Mouse (Mus musculus): Measurements from ENCODE around the gene Alg3. TPM values are rescaled to one million over a fixed set of nuclear protein-coding genes. Genes with fewer than 3 reads are reported as not detected.
A peak's percentile ranks its signal among the peaks of the same experiment; 100 is the strongest.

Gene Alg3
- polyA plus RNA-seq, 1 experiment: 35.4 TPM

DNA sequence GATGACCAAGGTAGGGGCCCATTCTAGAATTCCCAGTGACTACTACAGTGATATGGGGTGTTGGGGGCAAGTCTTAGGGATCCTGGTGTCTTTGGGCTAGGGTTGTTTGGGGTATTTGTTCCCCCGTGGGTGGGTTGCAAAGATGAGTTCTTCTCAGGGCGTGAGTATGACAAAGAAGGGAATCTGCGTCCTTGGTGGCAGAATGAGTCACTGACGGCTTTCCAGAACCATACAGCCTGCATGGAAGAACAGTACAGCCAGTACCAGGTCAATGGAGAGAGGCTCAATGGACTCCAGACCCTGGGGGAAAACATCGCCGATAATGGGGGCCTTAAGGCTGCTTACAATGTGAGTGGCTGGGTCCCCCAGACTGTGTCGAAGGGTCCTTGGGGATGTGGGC, 32.4 kb upstream of the Alg3 start:
- Histone ChIP-seq H3ac (ENCODE audit: control insufficient read depth, insufficient read length, low read depth) (no peak overlapping the region), H3K79me2 (ENCODE audit: control insufficient read depth, insufficient read depth) (no peaks in the 10 kb centered on the region), H3K27me3 (ENCODE audit: control insufficient read depth, insufficient read depth, insufficient read length) (no peaks in the 10 kb centered on the region), H3K79me3 (ENCODE audit: low read depth) (no peaks in the 10 kb centered on the region), H3K4me3 (ENCODE audit: insufficient read depth, poor library complexity, severe bottlenecking) (no peak overlapping the region), H3K36me3 (ENCODE audit: control insufficient read depth, insufficient read depth) (no peaks in the 10 kb centered on the region)
- TF ChIP-seq USF1 (IDR thresholded peaks at IDR 0.05; ENCODE audit: low read depth): no peak
- TF ChIP-seq MAX (IDR thresholded peaks at IDR 0.05): no peak
- TF ChIP-seq CEBPB (IDR thresholded peaks at IDR 0.05; ENCODE audit: low read depth): no peak

DNA sequence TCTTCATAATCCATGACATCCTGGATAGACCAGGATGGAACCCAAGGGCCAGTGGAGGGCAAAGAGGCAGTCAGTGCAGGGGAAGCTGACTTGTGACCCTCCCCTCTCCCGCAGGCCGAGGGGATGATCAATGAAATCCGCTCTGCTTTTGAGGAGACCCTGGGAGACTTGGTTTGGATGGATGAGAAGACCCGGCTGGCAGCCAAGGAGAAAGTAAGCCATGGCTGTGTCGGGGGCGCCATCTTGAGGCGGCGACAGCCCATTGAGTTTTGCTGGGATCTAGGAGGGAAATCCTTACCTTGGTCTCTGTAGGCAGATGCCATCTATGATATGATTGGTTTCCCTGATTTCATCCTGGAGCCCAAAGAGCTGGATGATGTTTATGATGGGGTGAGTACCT, 30.6 kb upstream of the Alg3 start:
- Histone ChIP-seq H3K4me3 (ENCODE audit: insufficient read depth, poor library complexity, severe bottlenecking) (no peak overlapping the region), H3K27me3 (ENCODE audit: control insufficient read depth, insufficient read depth, insufficient read length) (no peaks in the 10 kb centered on the region), H3K36me3 (ENCODE audit: control insufficient read depth, insufficient read depth) (no peaks in the 10 kb centered on the region), H3ac (ENCODE audit: control insufficient read depth, insufficient read length, low read depth) (no peak overlapping the region), H3K79me3 (ENCODE audit: low read depth) (no peaks in the 10 kb centered on the region), H3K79me2 (ENCODE audit: control insufficient read depth, insufficient read depth) (no peaks in the 10 kb centered on the region)
- TF ChIP-seq CEBPB (IDR thresholded peaks at IDR 0.05; ENCODE audit: low read depth) (no peak), MYOG (IDR thresholded peaks at IDR 0.05; ENCODE audit: control insufficient read depth, extremely low read depth, insufficient read length) (no peak), FOSL1 (IDR thresholded peaks at IDR 0.05; ENCODE audit: insufficient read depth, low read length, poor library complexity, severe bottlenecking) (no peak), CTCF (IDR thresholded peaks at IDR 0.05; ENCODE audit: control insufficient read depth, insufficient read depth, insufficient read length) (peak; percentile 75), USF1 (IDR thresholded peaks at IDR 0.05; ENCODE audit: low read depth) (no peak), MAX (IDR thresholded peaks at IDR 0.05) (no peak), MYOD1 (IDR thresholded peaks at IDR 0.05; ENCODE audit: control insufficient read depth, insufficient read length, low read depth) (no peak)

DNA sequence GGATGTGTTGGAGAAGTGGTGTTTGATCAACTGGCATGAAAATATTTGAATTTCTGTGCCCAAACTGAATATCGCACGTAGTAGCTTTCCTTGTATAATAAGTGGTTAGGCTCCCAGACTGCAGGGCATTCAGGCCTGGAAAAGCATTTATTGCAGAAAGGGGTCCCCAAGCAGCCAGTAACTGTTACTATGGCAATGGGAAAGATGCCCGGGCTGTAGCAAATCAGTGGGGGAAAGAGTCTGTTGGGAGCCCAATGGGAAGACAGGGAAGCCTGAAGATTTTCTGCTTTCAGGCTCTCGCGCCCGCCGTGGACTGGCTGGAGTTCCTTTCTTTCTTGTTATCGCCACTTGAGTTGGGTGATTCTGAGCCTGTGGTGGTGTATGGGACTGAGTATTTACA, 26.8 kb upstream of the Alg3 start:
- H3ac ChIP-seq (ENCODE audit: control insufficient read depth, insufficient read length, low read depth): no peak overlapping the region
- no peaks in the 10 kb centered on the region for H3K79me2 ChIP-seq (ENCODE audit: control insufficient read depth, insufficient read depth)
- TF ChIP-seq MYOD1 (IDR thresholded peaks at IDR 0.05; ENCODE audit: control insufficient read depth, insufficient read length, low read depth) (no peak), USF1 (IDR thresholded peaks at IDR 0.05; ENCODE audit: low read depth) (no peak), MAX (IDR thresholded peaks at IDR 0.05) (no peak), CEBPB (IDR thresholded peaks at IDR 0.05; ENCODE audit: low read depth) (no peak), CTCF (IDR thresholded peaks at IDR 0.05; ENCODE audit: control insufficient read depth, insufficient read depth, insufficient read length) (no peak)
- no peaks in the 10 kb centered on the region for H3K79me3 ChIP-seq (ENCODE audit: low read depth)
- H3K27me3 ChIP-seq (ENCODE audit: control insufficient read depth, insufficient read depth, insufficient read length): no peaks in the 10 kb centered on the region
- H3K36me3 ChIP-seq (ENCODE audit: control insufficient read depth, insufficient read depth): no peaks in the 10 kb centered on the region
- no peak overlapping the region for H3K4me3 ChIP-seq (ENCODE audit: insufficient read depth, poor library complexity, severe bottlenecking)

DNA sequence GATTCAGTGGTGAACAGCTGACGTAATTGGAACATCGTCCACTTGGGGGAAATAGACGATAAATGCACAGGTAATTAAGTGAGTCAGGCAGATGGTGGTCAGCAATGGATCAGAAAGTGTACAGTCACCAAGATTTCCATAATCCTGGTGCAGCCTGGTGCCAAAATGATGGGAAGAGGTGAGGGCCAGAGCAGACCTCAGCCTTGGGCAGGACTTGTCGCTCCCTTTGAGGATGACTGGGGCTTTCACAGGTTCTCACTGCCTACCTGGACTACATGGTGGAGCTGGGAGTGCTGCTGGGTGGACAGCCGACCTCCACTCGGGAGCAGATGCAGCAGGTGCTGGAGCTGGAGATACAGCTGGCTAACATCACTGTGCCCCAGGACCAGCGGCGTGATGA, 25.9 kb upstream of the Alg3 start:
- Histone ChIP-seq H3K36me3 (ENCODE audit: control insufficient read depth, insufficient read depth) (no peaks in the 10 kb centered on the region), H3ac (ENCODE audit: control insufficient read depth, insufficient read length, low read depth) (no peak overlapping the region), H3K79me2 (ENCODE audit: control insufficient read depth, insufficient read depth) (no peaks in the 10 kb centered on the region), H3K79me3 (ENCODE audit: low read depth) (no peaks in the 10 kb centered on the region), H3K4me3 (ENCODE audit: insufficient read depth, poor library complexity, severe bottlenecking) (no peak overlapping the region), H3K27me3 (ENCODE audit: control insufficient read depth, insufficient read depth, insufficient read length) (no peaks in the 10 kb centered on the region)
- TF ChIP-seq CEBPB (IDR thresholded peaks at IDR 0.05; ENCODE audit: low read depth) (no peak), FOSL1 (IDR thresholded peaks at IDR 0.05; ENCODE audit: insufficient read depth, low read length, poor library complexity, severe bottlenecking) (no peak), MAX (IDR thresholded peaks at IDR 0.05) (no peak), USF1 (IDR thresholded peaks at IDR 0.05; ENCODE audit: low read depth) (no peak), CTCF (IDR thresholded peaks at IDR 0.05; ENCODE audit: control insufficient read depth, insufficient read depth, insufficient read length) (no peak), MYOD1 (IDR thresholded peaks at IDR 0.05; ENCODE audit: control insufficient read depth, insufficient read length, low read depth) (no peak), MYOG (IDR thresholded peaks at IDR 0.05; ENCODE audit: control insufficient read depth, extremely low read depth, insufficient read length) (no peak)

DNA sequence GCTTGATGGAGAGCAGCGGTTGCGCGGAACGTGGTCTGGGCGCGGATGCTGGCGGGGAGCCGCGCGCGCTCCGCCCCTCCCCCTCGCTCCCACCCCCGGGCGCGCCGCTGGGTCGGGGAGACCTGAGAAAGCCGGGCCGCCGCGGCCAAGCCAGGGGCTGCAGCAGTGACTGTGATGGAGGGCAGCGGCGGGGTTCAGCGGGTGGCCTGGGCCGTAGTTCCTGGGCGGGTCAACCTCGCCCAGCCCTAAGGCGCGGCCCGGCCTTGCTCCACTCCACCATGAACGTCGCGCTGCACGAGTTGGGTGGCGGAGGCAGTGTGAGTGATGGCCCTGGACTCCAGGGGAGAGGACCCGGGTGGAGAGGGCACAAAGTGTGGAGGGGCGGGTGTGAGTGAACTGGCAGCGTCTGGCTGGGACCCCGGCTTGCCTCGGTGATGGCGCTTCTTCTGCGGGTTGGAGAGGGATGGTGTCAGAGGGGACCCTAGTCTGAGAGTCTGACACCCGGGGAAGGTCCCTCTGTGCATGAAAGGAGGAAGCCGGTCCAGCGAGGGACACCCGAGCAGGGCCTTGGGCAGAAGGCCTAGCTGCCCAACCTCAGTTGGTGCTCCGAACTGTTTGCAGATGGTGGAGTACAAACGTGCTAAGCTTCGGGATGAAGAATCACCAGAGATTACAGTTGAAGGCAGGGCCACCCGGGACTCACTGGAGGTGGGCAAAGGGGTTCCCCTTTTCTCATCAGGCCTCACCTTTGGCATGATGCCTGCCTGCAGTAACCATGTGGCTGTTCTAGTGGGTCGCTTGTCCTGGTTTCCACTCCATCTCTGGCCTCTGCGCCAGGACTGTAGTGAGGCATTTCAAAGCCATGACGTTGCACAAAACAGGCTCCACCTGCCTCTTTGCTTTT, 18.4 kb upstream of the Alg3 start, which contains the start of gene Ece2:
Gene Ece2 (plus strand): TSS at position 98 of the 904 bp plus-strand sequence.
- TF ChIP-seq CTCF (IDR thresholded peaks at IDR 0.05; ENCODE audit: control insufficient read depth, insufficient read depth, insufficient read length) (no peak), MAX (IDR thresholded peaks at IDR 0.05) (peak; percentile 7), FOSL1 (IDR thresholded peaks at IDR 0.05; ENCODE audit: insufficient read depth, low read length, poor library complexity, severe bottlenecking) (no peak), CEBPB (IDR thresholded peaks at IDR 0.05; ENCODE audit: low read depth) (no peak)
- H3K36me3 ChIP-seq (ENCODE audit: control insufficient read depth, insufficient read depth): peaks cover 6% of the 10 kb centered on the region
- H3K4me3 ChIP-seq (ENCODE audit: insufficient read depth, poor library complexity, severe bottlenecking): peak within 1 kb of the TSS; percentile 34
- no peaks in the 10 kb centered on the region for H3K79me3 ChIP-seq (ENCODE audit: low read depth)
- H3K79me2 ChIP-seq (ENCODE audit: control insufficient read depth, insufficient read depth): no peaks in the 10 kb centered on the region
- H3ac ChIP-seq (ENCODE audit: control insufficient read depth, insufficient read length, low read depth): peak within 1 kb of the TSS; percentile 86
- no peaks in the 10 kb centered on the region for H3K27me3 ChIP-seq (ENCODE audit: control insufficient read depth, insufficient read depth, insufficient read length)

DNA sequence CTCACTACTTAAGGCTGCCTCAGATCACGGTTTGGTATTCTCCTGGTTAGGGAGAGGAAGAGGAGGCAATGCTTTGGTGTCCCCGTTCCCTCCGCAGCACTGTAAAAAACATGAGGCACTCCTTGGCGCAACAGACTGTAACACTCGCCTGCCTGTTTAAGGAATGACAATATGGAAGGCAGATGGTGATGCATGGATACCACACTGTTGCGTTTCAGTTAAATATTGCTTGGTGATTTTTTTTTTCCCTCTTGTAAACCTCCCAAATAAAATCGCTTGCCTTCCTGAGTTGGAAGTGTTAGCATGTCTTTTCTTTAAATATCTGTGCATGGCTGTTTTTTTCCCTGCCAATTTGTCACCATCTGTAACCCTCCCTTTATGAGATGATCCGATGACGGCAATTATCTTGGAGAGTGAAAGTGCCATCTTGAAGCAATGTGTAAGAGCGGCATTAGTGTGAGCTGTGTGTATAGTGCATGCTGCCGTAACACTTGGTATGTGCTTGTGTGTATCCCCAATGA, 17.4 kb upstream of the Alg3 start:
- no peak overlapping the region for H3ac ChIP-seq (ENCODE audit: control insufficient read depth, insufficient read length, low read depth)
- TF ChIP-seq MAX (IDR thresholded peaks at IDR 0.05) (no peak), USF1 (IDR thresholded peaks at IDR 0.05; ENCODE audit: low read depth) (no peak), MYOD1 (IDR thresholded peaks at IDR 0.05; ENCODE audit: control insufficient read depth, insufficient read length, low read depth) (no peak), FOSL1 (IDR thresholded peaks at IDR 0.05; ENCODE audit: insufficient read depth, low read length, poor library complexity, severe bottlenecking) (no peak), CEBPB (IDR thresholded peaks at IDR 0.05; ENCODE audit: low read depth) (no peak)
- H3K27me3 ChIP-seq (ENCODE audit: control insufficient read depth, insufficient read depth, insufficient read length): no peaks in the 10 kb centered on the region
- peak overlapping the region; percentile 34 for H3K4me3 ChIP-seq (ENCODE audit: insufficient read depth, poor library complexity, severe bottlenecking)
- H3K79me3 ChIP-seq (ENCODE audit: low read depth): no peaks in the 10 kb centered on the region
- no peaks in the 10 kb centered on the region for H3K79me2 ChIP-seq (ENCODE audit: control insufficient read depth, insufficient read depth)
- H3K36me3 ChIP-seq (ENCODE audit: control insufficient read depth, insufficient read depth): peaks cover 6% of the 10 kb centered on the region

Data from C2C12 (cell line).